Mouse (Mus musculus) natural killer cell, adult 2 months (primary cell): ENCODE measurements around the gene Fancf.

Experiments used
- DNase-seq, 2 experiments: peaks; one replicate each; pipeline ENCODE4 v3.0.0; 2022; ENCODE audit warnings: low spot score in 2 of 2

Gene Fancf

GRCm38 (mm10) chr7:51862097-51862492 is at the start of gene Fancf:
Fancf (minus strand) TSS chr7:51862267.
- peak; percentile 94 for DNase-seq

- DNase-seq: no peak
Observed at GRCm38 (mm10) chr7:51899066-51899465, 37.0 kb upstream of the Fancf start.

DNA sequence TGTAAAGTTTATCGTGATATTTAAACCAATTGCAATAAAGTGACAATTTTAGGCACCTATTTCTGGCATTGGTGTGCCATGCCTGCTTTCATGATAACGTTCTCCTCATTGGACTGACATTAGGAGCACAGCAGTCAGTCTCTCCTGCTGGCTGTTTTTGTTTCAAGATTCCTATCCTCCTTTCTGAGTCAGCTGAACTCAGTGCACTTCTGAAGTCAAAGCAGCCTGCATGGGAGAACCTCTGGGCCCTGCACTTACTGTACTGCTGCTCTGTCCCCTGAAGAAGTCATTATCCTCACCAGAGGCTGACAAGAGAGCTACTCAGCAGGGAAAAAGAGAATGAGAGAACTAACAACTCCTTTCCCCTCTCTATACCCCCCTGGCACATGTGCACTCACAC is 32.9 kb upstream of the Fancf start:
- no peak for DNase-seq

DNA sequence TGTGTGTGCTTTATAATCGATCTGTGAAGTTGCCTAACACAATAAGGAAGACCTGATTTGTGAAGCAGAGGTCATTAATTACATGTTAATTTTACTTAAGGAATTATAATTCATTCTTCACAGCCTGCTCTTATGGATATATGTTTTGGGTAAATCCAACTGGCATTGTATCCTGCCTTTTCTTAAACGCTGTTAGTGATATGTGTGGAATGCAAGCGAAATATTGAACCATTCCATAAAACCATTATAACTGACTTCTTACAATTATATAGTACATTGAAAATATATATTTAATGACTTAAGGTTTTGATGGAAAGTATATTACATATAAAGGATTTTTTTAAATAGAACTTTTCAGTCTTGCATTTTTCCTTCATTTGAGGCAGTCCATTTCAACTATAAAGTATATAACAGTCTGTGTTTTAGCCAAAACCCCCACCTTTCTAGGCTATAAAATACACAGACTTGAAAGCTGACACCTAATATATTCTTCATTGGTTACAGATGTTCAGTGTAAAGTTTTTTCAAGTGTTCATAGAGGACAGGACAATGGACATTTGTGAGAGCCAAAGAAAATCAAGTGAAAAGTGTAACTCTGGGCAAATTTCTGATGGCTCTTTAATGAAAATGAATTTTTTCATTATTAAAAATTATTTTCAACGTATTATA is 32.2 kb upstream of the Fancf start:
- no peak for DNase-seq

GRCm38 (mm10) chr7:51893008-51893407 is 30.9 kb upstream of the Fancf start:
- DNase-seq: no peak

- DNase-seq: no peak
Observed at GRCm38 (mm10) chr7:51892224-51892965, 30.3 kb upstream of the Fancf start.

DNA sequence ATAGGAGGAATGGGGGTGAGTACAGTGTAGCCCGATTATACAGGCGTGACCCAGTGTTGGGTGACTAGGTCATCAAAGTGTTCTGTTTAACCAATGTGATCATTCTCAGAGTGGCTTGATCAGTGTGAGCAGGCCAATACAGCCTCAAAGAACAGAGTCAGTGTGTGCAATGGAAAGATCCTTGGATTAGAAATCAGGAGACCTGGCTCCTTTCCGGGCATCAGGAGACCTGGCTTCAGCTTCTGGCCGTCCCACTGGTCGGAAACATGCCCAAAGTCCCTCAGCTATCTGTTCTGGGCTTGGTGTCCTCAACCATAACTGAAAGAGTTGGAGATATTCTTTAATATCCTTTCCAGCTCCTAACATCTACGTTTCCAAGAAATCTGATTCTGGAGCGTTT is 27.5 kb upstream of the Fancf start:
- DNase-seq: no peak

- no peak for DNase-seq
Observed at GRCm38 (mm10) chr7:51887678-51888567, 25.9 kb upstream of the Fancf start.

- DNase-seq: no peak
Observed at GRCm38 (mm10) chr7:51885345-51885744, 23.3 kb upstream of the Fancf start.

GRCm38 (mm10) chr7:51880121-51880520 is 18.1 kb upstream of the Fancf start:
- no peak for DNase-seq

DNA sequence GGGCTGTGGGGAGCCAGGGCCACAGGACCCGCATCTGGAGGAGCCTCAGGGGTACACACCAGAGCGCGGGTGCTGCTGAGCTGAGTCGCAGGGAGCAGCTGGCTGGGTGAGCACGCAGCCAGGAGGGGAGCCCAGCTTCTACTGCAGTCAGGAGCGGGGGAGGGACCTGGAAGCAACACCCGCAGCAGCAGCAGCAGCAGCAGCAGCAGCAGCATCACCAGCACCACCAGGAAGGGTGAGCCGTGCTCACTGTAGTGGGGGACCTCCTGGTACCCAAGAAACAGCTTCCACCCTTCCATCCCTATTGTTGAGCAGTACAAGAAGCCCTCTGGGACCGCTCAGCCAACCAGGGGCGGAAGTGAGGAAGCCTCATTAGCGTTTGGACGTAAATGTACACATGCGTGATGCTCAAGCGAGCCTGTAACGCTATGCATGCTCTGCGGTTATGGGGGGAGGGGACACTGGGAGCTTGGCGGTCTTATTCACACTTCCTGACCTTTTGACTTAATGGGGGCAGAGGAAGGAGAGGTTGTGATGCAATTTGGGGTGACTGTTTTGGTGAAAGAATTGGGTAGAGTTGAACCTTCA is 17.2 kb upstream of the Fancf start:
- peak; percentile 33 to 36 for DNase-seq

DNA sequence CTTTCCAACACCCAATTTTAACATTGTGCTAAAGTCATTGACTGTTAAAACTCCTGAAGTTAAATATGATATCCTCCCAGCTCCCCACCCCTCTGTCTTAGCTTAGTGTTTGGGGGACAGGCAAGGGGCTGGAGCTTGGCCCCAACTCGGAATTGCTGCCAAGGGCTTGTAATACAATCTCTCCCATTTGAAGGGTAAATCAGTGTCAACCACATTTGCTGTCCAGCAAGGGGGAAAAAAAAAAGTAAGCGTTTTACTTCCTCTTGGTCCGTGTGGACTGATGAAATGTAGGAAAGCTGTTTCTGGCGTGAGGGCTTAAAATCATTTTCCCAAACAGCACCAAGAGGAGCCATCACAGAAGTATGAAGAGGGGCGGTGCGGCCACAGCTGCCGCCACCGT is 16.7 kb upstream of the Fancf start:
- DNase-seq: no peak

DNA sequence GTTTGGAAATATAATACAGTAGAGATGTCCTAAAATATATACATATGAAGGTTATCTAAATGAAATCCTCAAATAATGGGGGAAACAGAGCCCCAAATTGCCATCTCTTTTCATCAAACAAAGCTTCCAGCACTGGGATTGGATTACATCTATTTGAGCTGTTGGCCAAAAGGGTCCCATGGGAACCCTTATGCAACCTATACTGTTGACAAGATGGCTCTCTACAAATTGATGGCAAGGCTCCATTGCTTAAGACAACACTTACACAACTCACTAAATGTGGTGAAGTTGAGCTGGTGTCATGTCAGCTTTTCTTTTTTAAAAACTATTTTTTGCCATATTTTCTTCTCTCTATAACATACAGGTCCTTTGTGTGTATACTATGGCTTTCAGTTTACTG is 14.2 kb upstream of the Fancf start:
- no peak for DNase-seq

- DNase-seq: no peak
Observed at GRCm38 (mm10) chr7:51872597-51872996, 10.5 kb upstream of the Fancf start.

DNA sequence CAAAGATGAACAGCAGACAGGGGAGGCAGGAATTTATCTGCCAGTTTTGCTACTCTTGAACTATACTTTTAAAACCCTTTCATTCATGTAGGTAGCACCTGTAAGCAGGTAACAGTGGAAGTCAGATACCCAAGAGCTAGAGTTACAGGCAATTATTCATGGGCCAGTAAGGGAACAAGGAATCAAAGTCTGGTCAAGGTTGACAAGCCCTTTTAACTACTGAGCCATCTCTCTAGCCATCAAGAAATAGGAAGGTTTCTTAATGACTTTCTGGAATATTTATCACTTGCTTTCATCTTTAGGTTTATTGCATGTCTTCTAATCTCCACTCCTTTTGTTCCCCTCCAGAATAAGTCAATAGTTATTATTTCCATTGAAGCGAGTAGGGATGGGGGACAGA is 10.0 kb upstream of the Fancf start:
- no peak for DNase-seq

- DNase-seq: no peak
Observed at GRCm38 (mm10) chr7:51867983-51868382, 5.9 kb upstream of the Fancf start.

GRCm38 (mm10) chr7:51865336-51865735 is 3.3 kb upstream of the Fancf start:
- DNase-seq: no peak

GRCm38 (mm10) chr7:51862842-51863241 is 775 bp upstream of the Fancf start:
- no peak for DNase-seq

DNA sequence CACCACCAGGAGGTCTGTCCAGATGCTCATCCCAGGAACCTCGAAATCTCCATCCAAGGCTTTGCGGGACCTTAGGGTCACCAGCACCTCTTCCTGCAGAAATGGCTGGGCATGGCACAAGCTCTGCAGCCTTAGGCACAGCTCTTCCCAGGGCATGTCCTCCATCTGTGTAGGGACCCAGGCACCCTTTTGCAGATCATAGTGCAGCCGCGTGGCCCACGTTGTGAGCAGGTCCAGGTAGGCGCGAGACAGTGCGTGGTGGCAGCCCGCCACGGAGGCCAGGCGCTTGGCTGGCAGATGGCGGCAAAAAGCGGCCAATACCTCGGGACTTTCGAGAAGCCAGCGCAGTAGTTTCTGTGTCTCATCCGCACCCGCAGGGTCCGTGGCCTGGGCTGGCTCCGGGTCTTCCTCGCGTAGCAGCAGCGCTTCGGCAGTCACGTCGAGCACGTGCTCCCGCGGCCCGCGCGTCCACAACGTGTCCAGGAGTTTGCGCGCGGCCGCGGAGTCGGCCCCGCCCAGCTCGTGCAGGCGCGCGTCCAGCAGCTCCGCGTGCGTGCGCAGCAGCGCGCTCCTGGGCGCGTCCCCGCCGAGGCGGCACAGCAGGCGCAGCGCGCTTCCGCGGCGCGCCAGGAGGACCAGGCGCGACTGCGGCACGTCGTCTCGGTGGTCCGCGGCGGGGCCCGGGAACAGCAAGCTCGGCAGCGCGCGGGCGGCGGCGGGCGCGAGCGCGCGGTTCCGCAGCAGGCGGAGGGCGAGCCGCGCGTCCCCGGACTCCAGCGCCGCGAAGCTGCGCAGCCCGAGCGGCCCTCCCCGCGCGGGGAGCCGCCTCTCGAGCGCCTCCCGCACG is 594 bp downstream of the Fancf start, which contains the start of gene Gas2:
TSS of gene Gas2 (plus strand) at position 766 of the 847 bp plus-strand sequence.
- DNase-seq: peak; percentile 77 to 82

DNA sequence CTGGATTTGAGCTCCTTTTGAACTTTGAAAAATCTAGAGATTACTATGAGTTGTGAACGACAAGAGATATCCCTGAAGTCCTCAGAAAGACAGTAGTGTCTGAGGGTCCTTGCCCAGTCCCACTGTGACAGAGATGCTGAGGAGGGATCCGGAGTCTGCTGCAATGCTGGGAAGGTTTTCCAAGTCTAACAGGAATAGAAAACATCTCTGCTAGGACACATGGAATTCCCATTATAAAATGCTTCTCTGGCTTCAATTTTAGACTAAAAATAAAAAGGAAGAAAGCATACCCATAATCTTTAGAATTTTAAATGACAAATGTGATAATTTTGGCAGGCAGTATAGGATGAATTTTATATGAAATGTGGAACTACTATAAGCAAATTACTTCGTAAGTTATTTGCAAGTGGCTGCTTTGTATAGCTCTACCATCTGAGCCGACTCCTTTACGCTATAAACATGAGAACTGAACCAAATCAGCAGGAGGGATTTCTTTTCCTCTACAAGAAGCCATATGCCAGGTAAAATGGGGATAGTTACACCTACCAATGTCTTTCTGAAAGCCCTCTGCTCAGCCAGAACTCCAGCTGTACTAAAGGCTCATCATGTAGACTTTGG is 10.1 kb downstream of the Fancf start:
- DNase-seq: no peak

- DNase-seq: no peak
Observed at GRCm38 (mm10) chr7:51850877-51851276, 11.2 kb downstream of the Fancf start.
